Mouse (Mus musculus): ENCODE measurements around the gene Mtnr1a. TPM values are rescaled to one million over a fixed set of nuclear protein-coding genes. Genes with fewer than 3 reads are reported as not detected.
A peak's percentile ranks its signal among the peaks of the same experiment; 100 is the strongest.

Gene Mtnr1a
- total and polyA plus RNA-seq, 2 experiments from 2014 or later: not detected

GRCm38 (mm10) chr8:45038350-45038749 is 30.6 kb upstream of the Mtnr1a start:
- Histone ChIP-seq H3K4me2 (ENCODE audit: low read depth, low read length) (no peak overlapping the region), H3K27me3 (ENCODE audit: control insufficient read depth, insufficient read depth, low read length) (no peaks in the 10 kb centered on the region), H3K36me3 (replicated peaks; ENCODE audit: control insufficient read depth, insufficient read depth, low read length) (peaks cover 94% of the 10 kb centered on the region), H3K4me3 (ENCODE audit: low read depth, low read length) (no peak overlapping the region), H3K4me1 (ENCODE audit: control insufficient read depth, insufficient read depth) (no peaks in the 10 kb centered on the region), H3K9ac (replicated peaks; ENCODE audit: low read depth, low read length) (no peak overlapping the region), H3K27ac (ENCODE audit: low read depth) (no peak overlapping the region), H3K9me3 (replicated peaks; ENCODE audit: control insufficient read depth, low read length) (no peaks in the 10 kb centered on the region)
- TF ChIP-seq EP300 (IDR thresholded peaks at IDR 0.05; ENCODE audit: low read depth): no peak
- no peak for TF ChIP-seq CTCF (IDR thresholded peaks at IDR 0.05; ENCODE audit: low read depth)
- ATAC-seq (ENCODE audit: insufficient read depth, low read depth) (no peak), DNase-seq (ENCODE audit: low spot score) (no peak)
- WGBS: 81% methylated on average over 14 of the region's 15 CpGs

- Histone ChIP-seq H3K27me3 (ENCODE audit: control insufficient read depth, insufficient read depth, low read length) (no peaks in the 10 kb centered on the region), H3K9me3 (replicated peaks; ENCODE audit: control insufficient read depth, low read length) (no peaks in the 10 kb centered on the region), H3K4me3 (ENCODE audit: low read depth, low read length) (no peak overlapping the region), H3K36me3 (replicated peaks; ENCODE audit: control insufficient read depth, insufficient read depth, low read length) (peaks cover 75% of the 10 kb centered on the region), H3K27ac (ENCODE audit: low read depth) (no peak overlapping the region), H3K9ac (replicated peaks; ENCODE audit: low read depth, low read length) (no peak overlapping the region), H3K4me2 (ENCODE audit: low read depth, low read length) (no peak overlapping the region), H3K4me1 (ENCODE audit: control insufficient read depth, insufficient read depth) (no peaks in the 10 kb centered on the region)
- TF ChIP-seq EP300 (IDR thresholded peaks at IDR 0.05; ENCODE audit: low read depth) (no peak), CTCF (IDR thresholded peaks at IDR 0.05; ENCODE audit: low read depth) (no peak)
- ATAC-seq (ENCODE audit: insufficient read depth, low read depth): no peak
- no peak for DNase-seq (ENCODE audit: low spot score)
- WGBS: 92% methylated on average over 26 of the region's 26 CpGs
Observed at GRCm38 (mm10) chr8:45044160-45044559, 24.8 kb upstream of the Mtnr1a start.

GRCm38 (mm10) chr8:45050451-45050850 is 18.5 kb upstream of the Mtnr1a start:
- ATAC-seq (ENCODE audit: insufficient read depth, low read depth) (no peak), DNase-seq (ENCODE audit: low spot score) (no peak)
- no peak overlapping the region for H3K4me2 ChIP-seq (ENCODE audit: low read depth, low read length)
- TF ChIP-seq CTCF (IDR thresholded peaks at IDR 0.05; ENCODE audit: low read depth) (no peak), EP300 (IDR thresholded peaks at IDR 0.05; ENCODE audit: low read depth) (no peak)
- H3K27me3 ChIP-seq (ENCODE audit: control insufficient read depth, insufficient read depth, low read length): no peaks in the 10 kb centered on the region
- peaks cover 57% of the 10 kb centered on the region for H3K36me3 ChIP-seq (replicated peaks; ENCODE audit: control insufficient read depth, insufficient read depth, low read length)
- H3K9me3 ChIP-seq (replicated peaks; ENCODE audit: control insufficient read depth, low read length): no peaks in the 10 kb centered on the region
- no peaks in the 10 kb centered on the region for H3K4me1 ChIP-seq (ENCODE audit: control insufficient read depth, insufficient read depth)
- 67% methylated on average over 8 of the region's 8 CpGs for WGBS
- H3K9ac ChIP-seq (replicated peaks; ENCODE audit: low read depth, low read length): no peak overlapping the region
- H3K27ac ChIP-seq (ENCODE audit: low read depth): no peak overlapping the region
- H3K4me3 ChIP-seq (ENCODE audit: low read depth, low read length): no peak overlapping the region

- H3K27ac ChIP-seq (ENCODE audit: low read depth): no peak overlapping the region
- H3K4me3 ChIP-seq (ENCODE audit: low read depth, low read length): no peak overlapping the region
- H3K36me3 ChIP-seq (replicated peaks; ENCODE audit: control insufficient read depth, insufficient read depth, low read length): peaks cover 58% of the 10 kb centered on the region
- no peaks in the 10 kb centered on the region for H3K4me1 ChIP-seq (ENCODE audit: control insufficient read depth, insufficient read depth)
- no peak overlapping the region for H3K4me2 ChIP-seq (ENCODE audit: low read depth, low read length)
- ATAC-seq (ENCODE audit: insufficient read depth, low read depth) (no peak), DNase-seq (ENCODE audit: low spot score) (no peak)
- TF ChIP-seq EP300 (IDR thresholded peaks at IDR 0.05; ENCODE audit: low read depth) (no peak), CTCF (IDR thresholded peaks at IDR 0.05; ENCODE audit: low read depth) (no peak)
- H3K9me3 ChIP-seq (replicated peaks; ENCODE audit: control insufficient read depth, low read length): no peaks in the 10 kb centered on the region
- H3K27me3 ChIP-seq (ENCODE audit: control insufficient read depth, insufficient read depth, low read length): no peaks in the 10 kb centered on the region
- no peak overlapping the region for H3K9ac ChIP-seq (replicated peaks; ENCODE audit: low read depth, low read length)
- 92% methylated on average over 30 of the region's 30 CpGs for WGBS
Observed at GRCm38 (mm10) chr8:45051236-45051635, 17.7 kb upstream of the Mtnr1a start.

GRCm38 (mm10) chr8:45052205-45052604 is 16.7 kb upstream of the Mtnr1a start:
- no peaks in the 10 kb centered on the region for H3K9me3 ChIP-seq (replicated peaks; ENCODE audit: control insufficient read depth, low read length)
- TF ChIP-seq EP300 (IDR thresholded peaks at IDR 0.05; ENCODE audit: low read depth): no peak
- peak; percentile 39 for TF ChIP-seq CTCF (IDR thresholded peaks at IDR 0.05; ENCODE audit: low read depth)
- H3K36me3 ChIP-seq (replicated peaks; ENCODE audit: control insufficient read depth, insufficient read depth, low read length): peaks cover 49% of the 10 kb centered on the region
- WGBS: 92% methylated on average over 1 of the region's 1 CpGs
- H3K27ac ChIP-seq (ENCODE audit: low read depth): no peak overlapping the region
- no peak; the same call in 1 of the 2 replicates for ATAC-seq (ENCODE audit: insufficient read depth, low read depth)
- H3K4me1 ChIP-seq (ENCODE audit: control insufficient read depth, insufficient read depth): no peaks in the 10 kb centered on the region
- no peak overlapping the region for H3K4me3 ChIP-seq (ENCODE audit: low read depth, low read length)
- no peak overlapping the region for H3K4me2 ChIP-seq (ENCODE audit: low read depth, low read length)
- DNase-seq (ENCODE audit: low spot score): peak; percentile 13
- no peak overlapping the region for H3K9ac ChIP-seq (replicated peaks; ENCODE audit: low read depth, low read length)
- no peaks in the 10 kb centered on the region for H3K27me3 ChIP-seq (ENCODE audit: control insufficient read depth, insufficient read depth, low read length)

- H3K4me2 ChIP-seq (ENCODE audit: low read depth, low read length): no peak overlapping the region
- H3K9me3 ChIP-seq (replicated peaks; ENCODE audit: control insufficient read depth, low read length): no peaks in the 10 kb centered on the region
- no peaks in the 10 kb centered on the region for H3K27me3 ChIP-seq (ENCODE audit: control insufficient read depth, insufficient read depth, low read length)
- no peak for ATAC-seq (ENCODE audit: insufficient read depth, low read depth)
- H3K9ac ChIP-seq (replicated peaks; ENCODE audit: low read depth, low read length): no peak overlapping the region
- H3K4me3 ChIP-seq (ENCODE audit: low read depth, low read length): no peak overlapping the region
- 78% methylated on average over 9 of the region's 9 CpGs for WGBS
- peaks cover 47% of the 10 kb centered on the region for H3K36me3 ChIP-seq (replicated peaks; ENCODE audit: control insufficient read depth, insufficient read depth, low read length)
- no peaks in the 10 kb centered on the region for H3K4me1 ChIP-seq (ENCODE audit: control insufficient read depth, insufficient read depth)
- DNase-seq (ENCODE audit: low spot score): no peak
- H3K27ac ChIP-seq (ENCODE audit: low read depth): no peak overlapping the region
- no peak for TF ChIP-seq EP300 (IDR thresholded peaks at IDR 0.05; ENCODE audit: low read depth)
- no peak for TF ChIP-seq CTCF (IDR thresholded peaks at IDR 0.05; ENCODE audit: low read depth)
Observed at GRCm38 (mm10) chr8:45052618-45053017, 16.3 kb upstream of the Mtnr1a start.
